Mouse (Mus musculus) limb, embryonic 10.5 days (tissue): Measurements from ENCODE around the gene Abhd15. TPM values are rescaled to one million over a fixed set of nuclear protein-coding genes. Genes with fewer than 3 reads are reported as not detected.

Experiments
- DNase-seq: peaks from one replicate; pipeline ENCODE4 v3.0.0-alpha.2; 2017; ENCODE audit warnings: low spot score
- H3K27ac ChIP-seq: fragments of 300-500 bp; sonication (generic); 2 replicates; pipeline ENCODE4 v1.5.1; 2016; ENCODE audit warnings: mild to moderate bottlenecking
- H3K27me3 ChIP-seq: fragments of 300-500 bp; sonication (generic); 2 replicates; pipeline ENCODE4 v1.6.1; 2016; ENCODE audit warnings: low read depth, mild to moderate bottlenecking; ENCODE audit not compliant: poor library complexity, severe bottlenecking
- H3K36me3 ChIP-seq: fragments of 300-500 bp; sonication (generic); 2 replicates; pipeline ENCODE4 v1.6.1; 2016; ENCODE audit warnings: mild to moderate bottlenecking, moderate library complexity
- H3K4me1 ChIP-seq: fragments of 300-500 bp; sonication (generic); 2 replicates; pipeline ENCODE4 v1.6.1; 2016
- H3K4me3 ChIP-seq: fragments of 300-500 bp; sonication (generic); 2 replicates; pipeline ENCODE4 v1.5.1; 2016; ENCODE audit warnings: mild to moderate bottlenecking, moderate library complexity
- H3K9me3 ChIP-seq: fragments of 300-500 bp; sonication (generic); replicated peaks from 2 replicates; pipeline ENCODE4 v1.6.1; 2016; ENCODE audit warnings: mild to moderate bottlenecking
- WGBS: fragments of 180-500 bp; shearing (Covaris S2); methylation state at CpG from one replicate; pipeline ENCODE4 v1.1.7; 2016; 5-methylcytosine and 5-hydroxymethylcytosine counted together
- polyA plus RNA-seq: library from polyadenylated mRNA; unstranded; fragments of >200 nt; fragmentation: Nextera tagmentation; extraction: Ambion mirVana; gene quantifications from 2 replicates; pipeline ENCODE4 v1.2.1, GENCODE M21; 2016

The Abhd15 gene
- polyA plus RNA-seq, 1 experiment from 2014 or later = 1.4 TPM

- H3K4me3 ChIP-seq = no peak overlapping the region
- peaks cover 90% of the 10 kb centered on the region for H3K36me3 ChIP-seq
- H3K4me1 ChIP-seq = peaks cover 19% of the 10 kb centered on the region
- no peaks in the 10 kb centered on the region for H3K9me3 ChIP-seq
- 96% methylated on average over 14 of the region's 14 CpGs for WGBS
- no peak overlapping the region for H3K27ac ChIP-seq
- H3K27me3 ChIP-seq = no peaks in the 10 kb centered on the region
- DNase-seq = no peak
Measured at GRCm38 (mm10) chr11:77506273-77506672, 8.6 kb upstream of the Abhd15 start.

DNA sequence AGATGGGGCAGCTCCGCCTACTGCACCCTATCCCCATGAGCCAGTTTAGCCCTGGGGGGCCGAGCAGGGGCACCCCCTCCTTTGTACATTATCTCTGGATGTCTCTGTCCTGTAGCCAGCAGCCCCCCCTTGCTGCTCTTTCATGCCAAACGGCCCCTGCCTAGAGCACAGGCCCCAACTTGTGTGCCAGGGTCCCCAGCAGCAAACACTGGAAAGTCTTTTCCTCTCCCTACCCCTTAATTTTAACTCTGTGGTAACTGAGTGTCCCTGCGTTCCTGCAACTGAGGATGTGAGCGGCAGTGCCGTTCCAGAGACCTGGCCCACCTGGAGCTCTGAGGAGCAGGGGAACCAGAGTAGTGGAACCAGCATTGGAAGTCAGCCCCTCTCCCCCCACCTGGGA is 8.0 kb upstream of the Abhd15 start:
- Histone ChIP-seq H3K4me1 (peaks cover 17% of the 10 kb centered on the region), H3K27ac (0 out of 2 replicates have a peak overlapping the region, but pooled peaks have one; percentile 7), H3K27me3 (no peaks in the 10 kb centered on the region), H3K36me3 (peaks cover 83% of the 10 kb centered on the region), H3K4me3 (no peak overlapping the region), H3K9me3 (no peaks in the 10 kb centered on the region)
- WGBS = 87% methylated on average over 6 of the region's 6 CpGs
- no peak for DNase-seq

GRCm38 (mm10) chr11:77507426-77507825 is 7.5 kb upstream of the Abhd15 start:
- H3K4me3 ChIP-seq = peak overlapping the region; percentile 46; the same call in 1 of the 2 replicates
- WGBS = 69% methylated on average over 4 of the region's 4 CpGs
- H3K27ac ChIP-seq = 0 out of 2 replicates have a peak overlapping the region, but pooled peaks have one; percentile 7

GRCm38 (mm10) chr11:77508068-77509021 is 6.6 kb upstream of the Abhd15 start:
- Histone ChIP-seq H3K36me3 (peaks cover 69% of the 10 kb centered on the region), H3K9me3 (no peaks in the 10 kb centered on the region), H3K4me3 (peak overlapping the region; percentile 46), H3K27me3 (no peaks in the 10 kb centered on the region), H3K27ac (peak overlapping the region; percentile 75), H3K4me1 (peaks cover 26% of the 10 kb centered on the region)
- 20% methylated on average over 49 of the region's 49 CpGs for WGBS
- peak; percentile 91 for DNase-seq

More at GRCm38 (mm10) chr11:77507426-77507825, 7.5 kb upstream of the Abhd15 start:
- Histone ChIP-seq H3K27me3 (no peaks in the 10 kb centered on the region), H3K36me3 (peaks cover 78% of the 10 kb centered on the region), H3K4me1 (peaks cover 21% of the 10 kb centered on the region), H3K9me3 (no peaks in the 10 kb centered on the region)
- no peak for DNase-seq

- no peak overlapping the region for H3K4me3 ChIP-seq
- no peaks in the 10 kb centered on the region for H3K9me3 ChIP-seq
- no peak overlapping the region for H3K27ac ChIP-seq
- H3K36me3 ChIP-seq = peaks cover 39% of the 10 kb centered on the region
- no peak for DNase-seq
- H3K27me3 ChIP-seq = peaks cover 26% of the 10 kb centered on the region
- peaks cover 54% of the 10 kb centered on the region for H3K4me1 ChIP-seq
- 85% methylated on average over 5 of the region's 5 CpGs for WGBS
Measured at GRCm38 (mm10) chr11:77511336-77511735, 3.6 kb upstream of the Abhd15 start.

DNA sequence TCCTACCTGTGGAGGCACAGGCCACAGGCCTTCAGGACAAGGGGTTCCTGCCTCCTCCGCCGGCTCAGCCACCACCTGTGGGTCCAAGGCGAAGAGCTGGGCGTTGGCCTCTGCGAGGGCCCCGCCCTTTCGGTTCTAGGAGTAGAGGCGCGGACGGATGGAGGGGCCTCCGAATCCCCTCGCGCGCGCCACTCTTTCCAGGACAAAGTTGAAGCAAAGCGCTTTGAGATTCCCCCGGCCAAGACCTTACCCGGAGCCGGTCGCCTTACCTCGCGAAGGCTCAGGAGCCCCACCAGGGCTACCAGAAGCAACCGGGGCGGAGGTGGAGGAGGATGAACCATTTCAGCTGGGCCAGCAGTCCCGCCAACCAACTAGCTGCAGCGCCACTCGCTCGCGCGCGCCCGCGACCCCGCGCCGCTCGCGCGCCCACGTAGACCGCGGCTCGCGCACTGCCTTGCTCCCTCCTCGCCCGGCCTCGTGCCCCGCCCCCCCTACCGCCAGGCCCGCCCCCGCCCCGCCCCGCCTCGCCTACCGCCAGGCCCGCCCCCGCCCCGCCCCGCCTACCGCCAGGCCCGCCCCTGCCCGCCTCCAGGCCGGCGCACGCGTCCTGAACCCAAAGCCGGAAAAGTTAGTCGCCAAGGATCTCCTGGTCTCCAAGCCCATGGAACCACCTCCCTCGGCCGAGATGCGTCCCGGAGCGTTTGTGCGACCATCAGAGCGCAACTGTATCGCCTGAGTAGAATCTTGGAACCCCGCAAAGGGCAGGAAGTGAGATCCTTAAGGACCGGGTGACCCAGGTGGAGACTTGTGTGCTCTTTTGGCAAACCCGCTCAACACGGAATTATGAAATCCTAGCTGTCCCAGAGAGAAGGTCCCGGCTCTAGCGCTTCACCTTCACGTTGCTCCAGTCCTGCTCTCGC is 1.8 kb upstream of the Abhd15 start:
- Histone ChIP-seq H3K27ac (peak overlapping the region; percentile 87), H3K27me3 (peaks cover 44% of the 10 kb centered on the region), H3K4me1 (peaks cover 45% of the 10 kb centered on the region), H3K9me3 (no peaks in the 10 kb centered on the region), H3K4me3 (peak overlapping the region; percentile 77), H3K36me3 (peaks cover 25% of the 10 kb centered on the region)
- peak; percentile 96 for DNase-seq
- WGBS = under 1% methylated on average over 76 of the region's 84 CpGs

- Histone ChIP-seq H3K9me3 (no peaks in the 10 kb centered on the region), H3K4me3 (peak overlapping the region; percentile 77), H3K27ac (peak overlapping the region; percentile 87), H3K27me3 (peaks cover 50% of the 10 kb centered on the region), H3K4me1 (peaks cover 39% of the 10 kb centered on the region), H3K36me3 (peaks cover 20% of the 10 kb centered on the region)
- 3% methylated on average over 10 of the region's 10 CpGs for WGBS
- no peak for DNase-seq
Measured at GRCm38 (mm10) chr11:77513811-77514170, 1.1 kb upstream of the Abhd15 start.

DNA sequence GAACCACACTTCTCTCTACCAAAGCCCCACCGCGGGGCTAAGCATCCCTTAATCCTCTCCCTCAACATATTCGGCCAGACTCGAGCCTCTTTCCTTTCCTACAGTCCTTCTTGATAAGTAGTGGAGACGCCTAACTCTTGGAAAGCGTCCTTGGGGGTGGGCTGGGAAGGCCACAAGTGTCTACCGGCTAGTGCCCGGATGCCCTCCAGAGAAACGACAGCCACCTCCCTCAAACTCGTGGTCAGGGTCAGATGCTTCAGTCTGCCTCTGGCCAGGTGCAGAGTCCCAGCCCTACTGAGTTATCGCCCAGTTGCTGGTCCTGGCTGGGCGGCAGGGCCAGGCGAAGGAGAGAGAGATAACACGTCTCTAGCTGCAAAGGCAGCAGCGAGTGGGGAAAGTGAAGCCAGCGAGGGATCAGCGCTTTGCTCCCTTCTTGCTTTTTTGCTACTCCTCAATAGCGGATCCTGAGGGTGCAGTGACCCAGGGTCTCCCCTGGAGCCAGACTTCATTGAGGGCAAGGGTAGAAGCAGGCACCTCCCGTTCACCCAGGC is 565 bp upstream of the Abhd15 start:
- Histone ChIP-seq H3K9me3 (no peaks in the 10 kb centered on the region), H3K4me1 (peaks cover 37% of the 10 kb centered on the region), H3K4me3 (peak overlapping the region; percentile 77), H3K36me3 (peaks cover 14% of the 10 kb centered on the region), H3K27ac (peak overlapping the region; percentile 56), H3K27me3 (peaks cover 52% of the 10 kb centered on the region)
- WGBS = 4% methylated on average over 19 of the region's 19 CpGs
- peak; percentile 61 for DNase-seq

DNA sequence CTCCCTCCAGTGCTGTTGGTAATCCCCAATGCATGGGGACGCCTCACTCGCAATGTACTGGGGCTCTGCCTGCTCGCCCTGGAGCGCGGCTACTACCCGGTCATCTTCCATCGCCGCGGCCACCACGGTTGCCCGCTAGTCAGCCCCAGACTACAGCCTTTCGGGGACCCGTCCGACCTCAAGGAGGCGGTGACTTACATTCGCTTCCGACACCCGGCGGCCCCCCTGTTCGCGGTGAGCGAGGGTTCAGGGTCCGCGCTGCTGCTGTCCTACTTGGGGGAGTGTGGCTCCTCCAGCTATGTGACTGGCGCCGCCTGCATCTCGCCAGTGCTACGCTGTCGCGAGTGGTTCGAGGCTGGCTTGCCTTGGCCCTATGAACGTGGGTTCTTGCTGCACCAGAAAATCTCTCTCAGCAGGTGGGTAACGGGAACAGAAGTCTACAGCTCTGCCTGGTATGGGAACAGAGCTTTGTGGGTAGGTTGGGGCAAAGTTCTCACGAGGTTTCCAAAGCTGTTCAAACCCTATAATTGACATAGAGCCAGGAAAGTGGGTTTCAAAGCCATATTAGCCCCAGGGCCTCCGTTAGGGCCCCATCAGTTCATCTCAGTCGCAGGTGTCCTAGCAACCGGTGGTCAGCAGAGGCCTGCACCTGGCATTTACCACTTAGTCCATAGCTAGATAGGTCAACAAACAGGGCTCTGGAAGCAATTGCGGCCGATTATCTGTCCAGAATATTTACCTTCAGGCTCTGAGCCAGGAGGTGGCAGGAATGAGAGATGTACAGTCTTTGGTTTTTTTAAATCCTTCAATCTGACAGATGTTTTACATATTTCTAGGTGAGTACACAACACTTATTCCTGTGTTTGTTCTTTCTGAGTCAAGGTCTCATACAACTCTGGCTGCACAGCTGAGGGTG is 974 bp downstream of the Abhd15 start, which contains the start of gene Trp53i13:
Trp53i13 (minus strand) TSS at position 344 of the 916 bp plus-strand sequence.
- no peaks in the 10 kb centered on the region for H3K36me3 ChIP-seq
- WGBS = 6% methylated on average over 39 of the region's 39 CpGs
- no peaks in the 10 kb centered on the region for H3K9me3 ChIP-seq
- peaks cover 52% of the 10 kb centered on the region for H3K27me3 ChIP-seq
- H3K4me3 ChIP-seq = peak within 1 kb of the TSS; percentile 77
- no peak for DNase-seq
- H3K27ac ChIP-seq = peak within 1 kb of the TSS; percentile 56
- peaks cover 40% of the 10 kb centered on the region for H3K4me1 ChIP-seq

DNA sequence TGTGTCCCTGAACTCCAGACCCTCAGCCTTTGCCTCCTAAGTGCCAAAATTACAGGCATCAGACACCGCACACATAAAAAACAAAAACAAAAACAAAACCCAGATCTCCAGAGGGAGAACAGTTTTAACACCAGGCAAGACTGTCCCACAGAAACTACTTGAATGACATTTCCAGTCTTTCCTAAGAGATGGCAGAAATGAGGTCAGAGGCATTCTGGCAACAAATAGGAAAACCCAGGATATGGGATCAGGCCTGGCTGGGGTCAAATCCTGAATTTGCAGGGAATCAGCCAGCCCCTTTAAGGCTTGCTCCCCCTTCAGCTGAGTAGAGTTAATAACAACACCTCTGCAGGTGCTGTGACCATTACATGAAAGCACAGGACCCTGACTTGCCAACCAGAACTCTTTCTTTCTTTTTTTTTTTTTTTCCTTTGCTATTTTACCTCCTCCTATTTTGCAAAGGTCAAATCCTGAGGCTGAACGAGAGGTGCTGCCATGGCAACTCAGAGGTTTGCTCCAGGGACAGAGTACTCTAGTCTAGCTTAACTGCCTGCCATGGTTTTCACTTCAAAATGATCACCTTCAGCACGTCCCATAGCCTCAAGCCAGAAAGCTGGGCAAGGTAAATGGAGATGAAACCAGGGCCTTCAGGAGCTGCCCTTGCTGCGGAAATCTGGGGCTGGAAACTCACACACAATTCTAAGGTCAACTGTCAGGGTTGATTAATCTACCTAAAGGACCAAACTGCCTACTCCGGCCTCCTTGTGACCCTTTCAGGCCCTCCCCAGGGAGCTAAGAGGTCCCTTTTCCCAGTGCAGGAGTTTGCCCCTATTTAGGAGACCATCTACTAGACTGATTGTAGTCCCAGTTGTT is 1.9 kb downstream of the Abhd15 start:
- Histone ChIP-seq H3K27ac (no peak overlapping the region), H3K4me1 (peaks cover 40% of the 10 kb centered on the region), H3K9me3 (no peaks in the 10 kb centered on the region), H3K27me3 (peaks cover 52% of the 10 kb centered on the region), H3K4me3 (no peak overlapping the region; the same call in 1 of the 2 replicates), H3K36me3 (no peaks in the 10 kb centered on the region)
- DNase-seq = no peak
- WGBS = 42% methylated on average over 5 of the region's 5 CpGs
